Mouse (Mus musculus) MEL (cell line): ENCODE measurements at regions not wholly inside any gene's neighbourhood (a gene's known extent, or its start where the extent isn't known, plus 50 kb on each side); places are given as distances from the start of the nearest gene placed in this dataset.

ENCODE experiments used
- DNase-seq: peaks from one replicate; pipeline ENCODE4 v3.0.0; 2011; ENCODE audit warnings: low read depth, low spot score
- H3K27ac ChIP-seq: 2 replicates; pipeline ENCODE4 v1.5.1; 2012; ENCODE audit warnings: low read depth, mild to moderate bottlenecking, control low read depth, low read length, moderate library complexity; ENCODE audit not compliant: control insufficient read depth
- H3K27me3 ChIP-seq, 2 experiments: fragments of 150-350 bp in 1 of 2; sonication (generic) in 1 of 2; 2 replicates each; pipeline ENCODE4 v1.6.1; 2012; ENCODE audit warnings: low read length in 2 of 2, mild to moderate bottlenecking in 2 of 2, improper control_type of control experiment in 1 of 2, moderate library complexity in 1 of 2; ENCODE audit not compliant: insufficient read depth in 2 of 2, control insufficient read depth in 1 of 2
- H3K36me3 ChIP-seq, 2 experiments: 2 replicates each; pipeline ENCODE4 v1.6.1; 2012 to 2014; ENCODE audit warnings: low read length in 2 of 2, improper control_type of control experiment in 1 of 2, inconsistent platforms in 1 of 2, mild to moderate bottlenecking in 1 of 2; ENCODE audit not compliant: insufficient read depth in 2 of 2, control insufficient read depth in 1 of 2
- H3K4me1 ChIP-seq, 2 experiments: fragments of 150-350 bp in 1 of 2; sonication (generic) in 1 of 2; 2 replicates each; pipeline ENCODE4 v1.6.1; 2012; ENCODE audit warnings: low read length in 2 of 2, improper control_type of control experiment in 1 of 2, mild to moderate bottlenecking in 1 of 2; ENCODE audit not compliant: insufficient read depth in 2 of 2, control insufficient read depth in 1 of 2
- H3K4me3 ChIP-seq, 2 experiments: fragments of 150-350 bp in 1 of 2; sonication (generic) in 1 of 2; 2 replicates each; pipeline ENCODE4 v1.5.1; 2012; ENCODE audit warnings: low read depth in 2 of 2, low read length in 2 of 2, mild to moderate bottlenecking in 2 of 2, moderate library complexity in 2 of 2, control low read depth in 1 of 2, improper control_type of control experiment in 1 of 2; ENCODE audit not compliant: control insufficient read depth in 1 of 2, insufficient read depth in 1 of 2
- H3K79me2 ChIP-seq: 2 replicates; pipeline ENCODE4 v1.6.1; 2012; ENCODE audit warnings: mild to moderate bottlenecking, low read length, moderate library complexity; ENCODE audit not compliant: control insufficient read depth, poor library complexity, insufficient read depth
- H3K9ac ChIP-seq: 2 replicates; pipeline ENCODE4 v1.6.1; 2012; ENCODE audit warnings: low read depth, mild to moderate bottlenecking, control low read depth, low read length, moderate library complexity; ENCODE audit not compliant: control insufficient read depth, poor library complexity, severe bottlenecking
- H3K9me3 ChIP-seq: fragments of 150-350 bp; sonication (generic); replicated peaks from 2 replicates; pipeline ENCODE4 v1.6.1; 2012; ENCODE audit warnings: mild to moderate bottlenecking, low read length, improper control_type of control experiment, moderate library complexity; ENCODE audit not compliant: insufficient read depth
- E2F4 ChIP-seq: IDR thresholded peaks from 2 replicates; pipeline ENCODE4 v1.6.1; 2011; ENCODE audit warnings: low read depth, low read length, improper control_type of control experiment, borderline replicate concordance
- GATA1 ChIP-seq: IDR thresholded peaks from 2 replicates; pipeline ENCODE4 v1.6.1; 2011; ENCODE audit warnings: low read depth, low read length, improper control_type of control experiment
- HCFC1 ChIP-seq: IDR thresholded peaks from 2 replicates; pipeline ENCODE4 v1.6.1; 2012; ENCODE audit warnings: low read depth, mild to moderate bottlenecking, inconsistent platforms, low read length, improper control_type of control experiment, moderate library complexity
- JUND ChIP-seq: IDR thresholded peaks from 2 replicates; pipeline ENCODE4 v1.6.1; 2011; ENCODE audit warnings: low read depth, mild to moderate bottlenecking, improper control_type of control experiment, low read length
- KAT2A ChIP-seq: conservative IDR thresholded peaks from 2 replicates; pipeline ENCODE4 v1.6.1; 2012; ENCODE audit warnings: low read depth, low read length, improper control_type of control experiment, inconsistent platforms
- MAX ChIP-seq: IDR thresholded peaks from 2 replicates; pipeline ENCODE4 v1.6.1; 2011; ENCODE audit warnings: low read length, improper control_type of control experiment
- MXI1 ChIP-seq: IDR thresholded peaks from 2 replicates; pipeline ENCODE4 v1.6.1; 2011; ENCODE audit warnings: mild to moderate bottlenecking, low read depth, low read length, improper control_type of control experiment
- NRF1 ChIP-seq: IDR thresholded peaks from 2 replicates; pipeline ENCODE4 v1.6.1; 2014; ENCODE audit warnings: low read depth, mild to moderate bottlenecking, inconsistent platforms, low read length, improper control_type of control experiment, moderate library complexity; ENCODE audit not compliant: poor library complexity, insufficient read depth, severe bottlenecking
- POLR2AphosphoS2 ChIP-seq: IDR thresholded peaks from 2 replicates; pipeline ENCODE4 v1.6.1; 2011; ENCODE audit warnings: low read length, improper control_type of control experiment
- POLR2AphosphoS5 ChIP-seq: IDR thresholded peaks from 2 replicates; pipeline ENCODE4 v1.6.1; 2012; ENCODE audit warnings: low read depth, borderline replicate concordance, mild to moderate bottlenecking, inconsistent platforms, low read length, moderate library complexity, mixed read lengths
- SMC3 ChIP-seq: IDR thresholded peaks from 2 replicates; pipeline ENCODE4 v1.6.1; 2011; ENCODE audit warnings: low read depth, low read length, improper control_type of control experiment
- TAL1 ChIP-seq: IDR thresholded peaks from 2 replicates; pipeline ENCODE4 v1.6.1; 2012; ENCODE audit warnings: mild to moderate bottlenecking, inconsistent platforms, low read length, moderate library complexity, mixed read lengths
- TBP ChIP-seq: IDR thresholded peaks from 2 replicates; pipeline ENCODE4 v1.8.0; 2011; ENCODE audit warnings: low read depth, low read length, improper control_type of control experiment
- USF1 ChIP-seq: IDR thresholded peaks from 2 replicates; pipeline ENCODE4 v1.6.1; 2014; ENCODE audit warnings: low read depth, mild to moderate bottlenecking, inconsistent platforms, low read length, improper control_type of control experiment, moderate library complexity
- USF2 ChIP-seq, 2 experiments: IDR thresholded peaks; 2 replicates each; pipeline ENCODE4 v1.6.1; 2011 to 2012; ENCODE audit warnings: improper control_type of control experiment in 2 of 2, low read length in 2 of 2, borderline replicate concordance in 1 of 2, inconsistent platforms in 1 of 2, low read depth in 1 of 2, mild to moderate bottlenecking in 1 of 2; ENCODE audit not compliant: insufficient read depth in 1 of 2
- ZKSCAN1 ChIP-seq: IDR thresholded peaks from 2 replicates; pipeline ENCODE4 v1.6.1; 2012; ENCODE audit warnings: low read depth, mild to moderate bottlenecking, inconsistent platforms, low read length, improper control_type of control experiment, moderate library complexity
- ZMIZ1 ChIP-seq: IDR thresholded peaks from 2 replicates; pipeline ENCODE4 v1.6.1; 2012; ENCODE audit warnings: low read depth, mild to moderate bottlenecking, inconsistent platforms, low read length, improper control_type of control experiment, moderate library complexity

DNA sequence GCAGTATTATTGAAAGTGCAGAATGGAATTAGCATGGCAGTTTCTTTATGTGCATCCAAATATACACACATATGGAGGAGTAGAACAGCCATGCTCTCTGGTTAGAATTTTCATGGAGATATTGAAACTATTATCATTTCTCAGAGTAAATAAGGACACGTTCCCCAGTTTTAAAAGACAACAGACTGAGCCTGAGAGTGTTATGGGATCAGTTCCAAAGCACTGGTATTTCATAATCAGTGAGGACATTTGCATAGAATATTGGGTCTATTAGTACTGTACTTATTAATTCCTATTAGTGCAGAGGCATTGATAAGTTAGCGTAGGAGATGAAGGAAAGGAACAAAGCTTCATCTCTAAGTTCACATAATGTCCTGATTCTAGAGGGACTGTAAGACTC is 164.2 kb downstream of the Slc39a8 start:
- no peaks in the 10 kb centered on the region for H3K9me3 ChIP-seq
- no peaks in the 10 kb centered on the region for H3K4me1 ChIP-seq
- H3K36me3 ChIP-seq: no peaks in the 10 kb centered on the region
- no peak for DNase-seq
- H3K9ac ChIP-seq: no peak overlapping the region
- H3K79me2 ChIP-seq: no peaks in the 10 kb centered on the region
- TF ChIP-seq MAX (no peak), JUND (no peak), ZMIZ1 (no peak), GATA1 (no peak), USF2 (IDR thresholded peaks at IDR 0.05; ENCODE audit: borderline replicate concordance in 1 of 2, insufficient read depth in 1 of 2, low read depth in 1 of 2, low read length in 2 of 2) (no peak), E2F4 (no peak), USF1 (no peak), MXI1 (no peak), POLR2AphosphoS5 (no peak), TAL1 (no peak), ZKSCAN1 (no peak), KAT2A (no peak)
- no peak overlapping the region for H3K27ac ChIP-seq
- H3K27me3 ChIP-seq: peaks cover 2% of the 10 kb centered on the region in 2 experiments; a peak in 3 of 4 replicates
- no peak overlapping the region for H3K4me3 ChIP-seq

- Histone ChIP-seq H3K9ac (no peak overlapping the region), H3K9me3 (no peaks in the 10 kb centered on the region), H3K4me3 (no peak overlapping the region), H3K36me3 (no peaks in the 10 kb centered on the region), H3K4me1 (no peaks in the 10 kb centered on the region), H3K27ac (no peak overlapping the region), H3K79me2 (no peaks in the 10 kb centered on the region), H3K27me3 (peaks cover 2 to 6% of the 10 kb centered on the region in 2 experiments; a peak in 3 of 4 replicates)
- TF ChIP-seq POLR2AphosphoS5: no peak
- TF ChIP-seq SMC3: no peak
- no peak for TF ChIP-seq MAX
- no peak for TF ChIP-seq USF2 (IDR thresholded peaks at IDR 0.05; ENCODE audit: borderline replicate concordance in 1 of 2, insufficient read depth in 1 of 2, low read depth in 1 of 2, low read length in 2 of 2)
- TF ChIP-seq POLR2AphosphoS2: no peak
- TF ChIP-seq HCFC1: no peak
- no peak for TF ChIP-seq TBP
- no peak for TF ChIP-seq NRF1
- no peak for DNase-seq
These were observed 165.3 kb downstream of the Slc39a8 start for GRCm38 (mm10) chr3:135990338-135990737.
